Mouse (Mus musculus): ENCODE data around the gene Ccdc142. TPM values are rescaled to one million over a fixed set of nuclear protein-coding genes. Genes with fewer than 3 reads are reported as not detected.

The Ccdc142 gene
- polyA plus RNA-seq, 1 experiment from 2014 or later: 1.7 TPM

DNA sequence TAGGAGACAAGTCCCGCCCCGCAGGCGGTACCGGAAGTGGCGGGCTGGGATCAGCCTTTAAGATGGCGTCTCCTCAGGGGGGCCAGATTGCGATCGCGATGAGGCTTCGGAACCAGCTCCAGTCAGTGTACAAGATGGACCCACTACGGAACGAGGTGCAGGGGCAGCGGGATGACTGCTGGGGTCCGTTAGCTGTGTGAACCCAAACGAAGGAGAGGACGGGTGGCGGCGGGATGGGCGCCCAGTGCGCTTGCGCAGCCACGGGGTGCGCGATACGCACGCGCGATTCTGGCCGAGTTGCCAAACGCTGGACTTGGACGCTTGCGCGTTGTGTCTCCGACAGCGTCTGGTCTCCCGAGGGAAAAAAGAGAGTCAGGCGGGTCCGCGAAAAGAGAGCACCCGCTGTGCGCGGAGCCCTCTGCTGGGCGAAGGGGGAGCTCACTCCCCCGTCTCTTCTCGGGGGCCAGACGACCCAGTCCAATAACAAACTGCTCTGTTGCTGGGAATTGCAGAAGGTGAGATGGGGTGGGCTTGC lies 23.0 kb upstream of the Ccdc142 start:
- peak overlapping the region; percentile 85 for H3K4me3 ChIP-seq (ENCODE audit: low read length)
- peak overlapping the region; percentile 88 for H3K9ac ChIP-seq (ENCODE audit: low read depth, low read length)
- H3K27me3 ChIP-seq (replicated peaks; ENCODE audit: control insufficient read depth, insufficient read depth, low read length): peaks cover 30% of the 10 kb centered on the region
- peaks cover 8% of the 10 kb centered on the region; the same call in 1 of the 2 replicates for H3K4me1 ChIP-seq (ENCODE audit: control insufficient read depth, insufficient read depth, low read length)
- H3K9me3 ChIP-seq (ENCODE audit: control insufficient read depth, low read length): no peaks in the 10 kb centered on the region
- under 1% methylated on average over 46 of the region's 46 CpGs for WGBS
- H3K36me3 ChIP-seq (ENCODE audit: control insufficient read depth, insufficient read depth, low read length): peaks cover 4% of the 10 kb centered on the region
- ATAC-seq: peak; percentile 95
- peak overlapping the region; percentile 78 for H3K27ac ChIP-seq (ENCODE audit: low read length)
- peak overlapping the region; percentile 85 for H3K4me2 ChIP-seq (ENCODE audit: low read depth, low read length)

DNA sequence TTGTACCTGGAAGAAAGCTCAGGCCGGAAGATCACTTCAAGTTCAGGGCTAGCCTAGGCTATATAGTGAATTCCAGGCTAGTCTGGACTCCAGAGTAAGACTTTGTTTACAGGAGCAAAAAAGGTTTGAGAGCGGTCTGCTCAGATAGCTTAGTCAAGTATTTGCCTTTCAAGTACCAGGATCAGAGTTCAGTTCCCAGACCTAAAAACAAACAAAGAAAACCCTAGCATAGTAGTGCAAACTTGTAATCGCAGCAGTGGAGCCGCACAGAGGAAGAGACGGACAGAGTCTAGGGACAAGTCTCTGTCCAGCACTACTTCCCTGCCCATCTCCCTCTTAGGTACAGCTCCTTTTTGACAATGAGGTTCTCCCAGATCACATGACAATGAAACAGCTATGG lies 21.2 kb upstream of the Ccdc142 start:
- H3K27me3 ChIP-seq (replicated peaks; ENCODE audit: control insufficient read depth, insufficient read depth, low read length): peaks cover 33% of the 10 kb centered on the region
- no peak overlapping the region for H3K4me3 ChIP-seq (ENCODE audit: low read length)
- H3K4me2 ChIP-seq (ENCODE audit: low read depth, low read length): no peak overlapping the region
- H3K9ac ChIP-seq (ENCODE audit: low read depth, low read length): no peak overlapping the region
- H3K36me3 ChIP-seq (ENCODE audit: control insufficient read depth, insufficient read depth, low read length): peaks cover 4% of the 10 kb centered on the region
- H3K9me3 ChIP-seq (ENCODE audit: control insufficient read depth, low read length): no peaks in the 10 kb centered on the region
- ATAC-seq: no peak
- H3K4me1 ChIP-seq (ENCODE audit: control insufficient read depth, insufficient read depth, low read length): peaks cover 8% of the 10 kb centered on the region; the same call in 1 of the 2 replicates
- H3K27ac ChIP-seq (ENCODE audit: low read length): no peak overlapping the region
- 89% methylated on average over 5 of the region's 5 CpGs for WGBS

DNA sequence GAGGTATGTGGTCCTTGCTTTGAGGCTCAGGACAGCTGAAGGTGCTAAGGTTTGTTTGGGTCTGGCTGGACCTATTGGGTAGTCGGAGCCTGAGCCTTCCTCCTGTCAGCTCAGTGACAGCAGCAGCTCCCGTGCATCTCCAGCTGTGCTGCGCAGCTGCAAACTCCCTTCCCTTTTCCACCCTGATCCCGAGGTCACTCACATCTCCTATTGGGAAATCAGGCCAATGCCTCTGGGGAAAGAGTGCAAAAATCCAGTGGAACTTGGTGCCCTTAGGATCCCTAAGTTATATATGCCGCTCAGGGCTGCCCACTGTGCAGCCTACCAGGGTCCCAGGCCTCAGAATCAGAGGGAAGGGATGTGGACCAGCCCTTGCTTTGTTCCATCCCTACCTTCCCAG lies 17.9 kb upstream of the Ccdc142 start:
- Histone ChIP-seq H3K9ac (ENCODE audit: low read depth, low read length) (no peak overlapping the region), H3K4me3 (ENCODE audit: low read length) (no peak overlapping the region), H3K4me1 (ENCODE audit: control insufficient read depth, insufficient read depth, low read length) (peaks cover 25% of the 10 kb centered on the region), H3K9me3 (ENCODE audit: control insufficient read depth, low read length) (no peaks in the 10 kb centered on the region), H3K27ac (ENCODE audit: low read length) (no peak overlapping the region), H3K36me3 (ENCODE audit: control insufficient read depth, insufficient read depth, low read length) (peaks cover 4% of the 10 kb centered on the region), H3K27me3 (replicated peaks; ENCODE audit: control insufficient read depth, insufficient read depth, low read length) (peaks cover 58% of the 10 kb centered on the region), H3K4me2 (ENCODE audit: low read depth, low read length) (no peak overlapping the region)
- ATAC-seq: no peak
- WGBS: 35% methylated on average over 5 of the region's 5 CpGs

DNA sequence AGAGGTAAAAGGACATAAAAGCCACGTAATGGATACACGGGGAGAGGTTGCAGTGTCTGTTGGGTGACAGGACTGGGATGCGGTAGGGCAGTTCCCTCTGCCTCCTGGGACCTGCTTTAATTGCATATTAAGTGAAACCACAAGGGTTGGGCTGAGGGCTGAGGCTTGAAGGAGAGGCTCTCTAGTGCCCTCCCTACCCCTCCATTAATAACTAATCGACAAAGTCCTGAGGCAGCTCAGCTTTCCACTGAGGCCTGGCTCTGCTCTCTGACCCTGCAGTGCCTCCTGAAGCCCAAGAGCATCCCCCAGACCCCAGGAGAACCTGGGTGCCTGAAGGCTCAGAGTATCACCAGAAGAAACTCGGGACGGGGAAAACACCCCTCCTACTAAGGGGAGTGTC lies 16.9 kb upstream of the Ccdc142 start:
- H3K9ac ChIP-seq (ENCODE audit: low read depth, low read length): no peak overlapping the region
- H3K9me3 ChIP-seq (ENCODE audit: control insufficient read depth, low read length): no peaks in the 10 kb centered on the region
- H3K4me2 ChIP-seq (ENCODE audit: low read depth, low read length): no peak overlapping the region
- WGBS: 15% methylated on average over 6 of the region's 6 CpGs
- ATAC-seq: no peak
- H3K27me3 ChIP-seq (replicated peaks; ENCODE audit: control insufficient read depth, insufficient read depth, low read length): peaks cover 65% of the 10 kb centered on the region
- no peak overlapping the region for H3K27ac ChIP-seq (ENCODE audit: low read length)
- peaks cover 17% of the 10 kb centered on the region for H3K4me1 ChIP-seq (ENCODE audit: control insufficient read depth, insufficient read depth, low read length)
- H3K4me3 ChIP-seq (ENCODE audit: low read length): no peak overlapping the region
- H3K36me3 ChIP-seq (ENCODE audit: control insufficient read depth, insufficient read depth, low read length): peaks cover 4% of the 10 kb centered on the region

DNA sequence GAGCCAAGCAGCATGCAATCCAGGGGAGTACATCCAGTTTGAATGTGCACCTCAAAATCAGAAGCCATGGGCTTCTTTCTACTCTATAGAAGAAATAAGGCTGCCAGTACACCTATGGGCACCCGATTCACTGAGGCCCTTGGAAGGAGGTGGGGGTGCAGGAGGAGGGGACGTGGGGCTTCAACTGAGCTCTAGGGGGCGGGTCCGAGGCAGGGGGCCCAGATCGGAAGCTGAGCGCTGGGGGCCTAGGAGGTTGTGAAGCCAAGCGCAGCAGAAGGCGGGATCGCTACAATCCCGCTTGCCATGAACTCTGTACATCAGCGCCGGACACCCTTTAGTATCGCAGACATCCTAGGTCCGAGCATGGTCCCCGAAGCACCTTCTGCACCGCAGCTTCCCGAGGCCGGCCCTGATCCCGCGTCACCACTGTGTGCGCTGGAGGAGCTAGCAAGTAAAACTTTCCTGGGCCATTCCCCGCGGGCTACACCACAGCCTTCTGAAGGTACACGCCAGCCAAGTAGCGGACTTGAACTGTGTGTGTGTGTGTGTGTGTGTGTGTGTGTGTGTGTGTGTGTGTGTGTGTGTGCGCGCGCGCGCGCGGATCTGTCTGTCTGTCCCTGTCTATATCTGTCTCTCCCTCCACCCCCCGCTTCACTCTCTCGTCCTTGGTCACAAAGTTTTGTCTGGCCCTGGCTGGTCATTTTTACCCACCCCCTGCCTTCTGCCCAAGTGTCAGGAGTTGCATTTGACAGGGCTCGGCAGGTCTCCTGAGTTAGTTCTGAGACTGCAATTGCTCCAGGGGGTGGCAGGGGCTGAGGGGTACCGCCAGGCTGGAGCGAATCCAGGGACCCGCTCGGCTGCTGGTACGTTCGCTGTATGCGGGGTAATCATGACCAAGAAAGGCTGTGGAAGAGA lies 15.0 kb upstream of the Ccdc142 start, which contains the start of gene Lbx2:
Gene Lbx2 (plus strand): TSS at position 247 of the 915 bp plus-strand sequence.
- H3K27ac ChIP-seq (ENCODE audit: low read length): no peak within 1 kb of the TSS
- whole genome bisulfite sequencing: 4% methylated on average over 42 of the region's 42 CpGs
- H3K4me1 ChIP-seq (ENCODE audit: control insufficient read depth, insufficient read depth, low read length): peaks cover 16% of the 10 kb centered on the region
- no peaks in the 10 kb centered on the region for H3K9me3 ChIP-seq (ENCODE audit: control insufficient read depth, low read length)
- peak within 1 kb of the TSS; percentile 32 for H3K4me3 ChIP-seq (ENCODE audit: low read length)
- peaks cover 4% of the 10 kb centered on the region for H3K36me3 ChIP-seq (ENCODE audit: control insufficient read depth, insufficient read depth, low read length)
- ATAC-seq: no peak
- H3K27me3 ChIP-seq (replicated peaks; ENCODE audit: control insufficient read depth, insufficient read depth, low read length): peaks cover 70% of the 10 kb centered on the region
- H3K9ac ChIP-seq (ENCODE audit: low read depth, low read length): 0 out of 2 replicates have a peak within 1 kb of the TSS, but pooled peaks have one; percentile 23
- H3K4me2 ChIP-seq (ENCODE audit: low read depth, low read length): peak within 1 kb of the TSS; percentile 33

DNA sequence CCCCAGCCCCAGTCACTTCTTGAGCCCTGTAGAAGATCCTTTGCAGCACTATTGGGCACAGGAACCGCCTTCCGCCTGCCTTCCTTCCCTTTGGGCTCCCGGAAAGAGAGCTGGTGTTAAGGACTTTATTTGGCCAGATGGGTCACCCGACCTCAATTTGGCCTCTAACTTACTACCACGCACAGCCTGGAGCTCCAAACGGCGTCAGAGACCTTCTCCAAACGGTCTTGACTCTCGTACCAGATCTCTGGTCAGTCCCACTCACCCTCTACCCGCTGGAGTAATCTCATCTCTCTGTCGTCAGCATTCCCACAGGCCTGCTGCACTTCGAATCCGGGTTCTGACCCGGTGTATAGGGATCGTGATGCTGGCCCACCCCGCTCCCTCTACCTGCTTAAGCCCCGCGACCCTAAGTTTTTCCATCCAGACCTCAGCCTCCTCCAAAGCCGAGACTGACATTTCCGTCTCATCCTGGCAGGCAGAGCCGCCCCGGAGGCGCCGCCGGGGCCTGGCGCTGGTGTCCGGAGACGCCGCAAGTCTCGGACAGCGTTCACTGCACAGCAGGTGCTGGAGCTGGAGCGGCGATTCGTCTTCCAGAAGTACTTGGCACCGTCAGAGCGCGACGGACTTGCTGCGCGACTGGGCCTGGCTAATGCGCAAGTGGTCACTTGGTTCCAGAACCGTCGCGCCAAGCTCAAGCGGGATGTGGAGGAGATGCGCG lies 14.0 kb upstream of the Ccdc142 start:
- WGBS: 3% methylated on average over 47 of the region's 47 CpGs
- Histone ChIP-seq H3K4me3 (ENCODE audit: low read length) (peak overlapping the region; percentile 32), H3K9me3 (ENCODE audit: control insufficient read depth, low read length) (no peaks in the 10 kb centered on the region), H3K9ac (ENCODE audit: low read depth, low read length) (no peak overlapping the region), H3K4me2 (ENCODE audit: low read depth, low read length) (peak overlapping the region; percentile 33), H3K27me3 (replicated peaks; ENCODE audit: control insufficient read depth, insufficient read depth, low read length) (peaks cover 69% of the 10 kb centered on the region), H3K36me3 (ENCODE audit: control insufficient read depth, insufficient read depth, low read length) (no peaks in the 10 kb centered on the region), H3K27ac (ENCODE audit: low read length) (no peak overlapping the region), H3K4me1 (ENCODE audit: control insufficient read depth, insufficient read depth, low read length) (peaks cover 16% of the 10 kb centered on the region)
- no peak for ATAC-seq

DNA sequence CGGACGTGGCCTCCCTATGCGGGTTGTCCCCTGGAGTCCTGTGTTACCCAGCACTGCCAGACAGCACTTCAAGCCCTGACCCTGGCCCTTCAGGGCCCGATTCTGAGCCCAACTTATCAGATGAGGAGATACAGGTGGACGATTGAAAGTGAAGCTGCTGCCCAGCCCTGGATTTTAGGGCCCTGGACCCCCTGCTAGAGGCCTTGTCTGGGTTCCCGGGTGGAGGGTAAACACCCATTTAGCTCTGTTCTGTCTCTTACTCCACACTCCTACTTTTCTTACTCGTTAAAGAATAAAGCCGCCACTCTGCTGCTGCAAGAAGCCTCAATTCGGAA lies 13.5 kb upstream of the Ccdc142 start:
- 14% methylated on average over 9 of the region's 9 CpGs for WGBS
- Histone ChIP-seq H3K4me1 (ENCODE audit: control insufficient read depth, insufficient read depth, low read length) (peaks cover 16% of the 10 kb centered on the region), H3K9ac (ENCODE audit: low read depth, low read length) (no peak overlapping the region), H3K4me2 (ENCODE audit: low read depth, low read length) (peak overlapping the region; percentile 33; the same call in 1 of the 2 replicates), H3K27ac (ENCODE audit: low read length) (no peak overlapping the region), H3K36me3 (ENCODE audit: control insufficient read depth, insufficient read depth, low read length) (no peaks in the 10 kb centered on the region), H3K9me3 (ENCODE audit: control insufficient read depth, low read length) (no peaks in the 10 kb centered on the region), H3K27me3 (replicated peaks; ENCODE audit: control insufficient read depth, insufficient read depth, low read length) (peaks cover 65% of the 10 kb centered on the region), H3K4me3 (ENCODE audit: low read length) (0 out of 2 replicates have a peak overlapping the region, but pooled peaks have one; percentile 32)
- ATAC-seq: no peak

DNA sequence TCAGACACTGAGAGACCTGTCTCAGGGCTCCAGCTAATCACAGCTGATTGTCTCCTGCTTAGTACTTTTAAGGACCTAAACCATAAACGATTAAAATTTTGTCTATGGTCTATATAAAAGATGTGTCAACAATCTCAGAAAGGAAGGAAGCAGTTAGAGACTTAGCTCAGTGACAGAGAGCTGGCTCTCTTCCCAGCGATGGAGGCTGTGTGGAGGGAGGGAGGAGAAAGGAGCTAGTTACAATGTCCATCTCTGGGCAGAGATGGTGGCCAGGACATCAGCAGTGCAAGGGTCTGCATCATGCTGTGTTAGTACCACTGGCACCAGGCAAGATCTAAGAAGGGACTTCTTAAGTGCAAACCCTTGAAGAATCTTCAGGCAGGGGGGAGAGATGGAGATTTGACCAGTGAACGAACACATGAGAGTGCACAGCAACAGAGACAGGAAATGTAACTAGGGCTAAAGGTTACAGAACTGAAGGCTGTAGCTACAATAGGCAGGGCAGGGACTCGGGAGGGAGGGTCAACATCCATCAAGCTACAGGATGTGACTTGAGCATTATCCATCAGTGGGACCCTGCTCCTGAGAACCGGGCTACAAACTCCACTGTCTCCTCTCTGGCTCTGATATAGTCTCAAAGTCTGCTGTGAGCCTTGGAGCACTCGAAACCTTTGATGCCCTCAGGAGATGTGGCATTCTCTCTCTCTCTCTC lies 8.8 kb upstream of the Ccdc142 start:
- H3K9me3 ChIP-seq (ENCODE audit: control insufficient read depth, low read length): no peaks in the 10 kb centered on the region
- no peak overlapping the region for H3K27ac ChIP-seq (ENCODE audit: low read length)

DNA sequence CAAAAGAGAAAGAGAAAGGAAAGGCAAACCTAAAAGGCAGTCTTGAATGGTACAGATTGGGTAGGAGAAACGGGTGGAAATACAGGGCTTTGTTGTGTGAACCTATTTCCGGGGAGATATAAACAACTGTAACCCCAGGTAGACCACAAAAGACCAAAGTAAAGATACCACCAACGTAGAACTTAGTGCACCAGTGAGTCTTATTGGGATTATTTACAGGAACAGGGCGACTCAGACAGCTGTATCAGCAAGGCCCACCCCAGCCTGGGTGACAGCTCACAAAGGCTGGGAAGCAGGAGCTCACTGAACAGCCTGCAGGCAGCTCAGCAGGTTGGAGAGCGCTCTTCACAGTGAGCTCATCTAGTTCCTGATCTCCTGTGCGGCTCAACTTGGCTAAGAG lies 5.4 kb upstream of the Ccdc142 start:
- Histone ChIP-seq H3K27me3 (replicated peaks; ENCODE audit: control insufficient read depth, insufficient read depth, low read length) (no peaks in the 10 kb centered on the region), H3K4me2 (ENCODE audit: low read depth, low read length) (no peak overlapping the region), H3K27ac (ENCODE audit: low read length) (no peak overlapping the region), H3K36me3 (ENCODE audit: control insufficient read depth, insufficient read depth, low read length) (no peaks in the 10 kb centered on the region), H3K9me3 (ENCODE audit: control insufficient read depth, low read length) (no peaks in the 10 kb centered on the region), H3K4me3 (ENCODE audit: low read length) (no peak overlapping the region), H3K4me1 (ENCODE audit: control insufficient read depth, insufficient read depth, low read length) (0 out of 2 replicates have a peak, but pooled peaks cover 3% of the 10 kb centered on the region), H3K9ac (ENCODE audit: low read depth, low read length) (no peak overlapping the region)
- 51% methylated on average over 6 of the region's 6 CpGs for WGBS
- ATAC-seq: no peak

More for the DNA sequence above, 8.8 kb upstream of the Ccdc142 start:
- H3K4me3 ChIP-seq (ENCODE audit: low read length): no peak overlapping the region
- no peak for ATAC-seq
- H3K27me3 ChIP-seq (replicated peaks; ENCODE audit: control insufficient read depth, insufficient read depth, low read length): peaks cover 21% of the 10 kb centered on the region
- no peak overlapping the region for H3K4me2 ChIP-seq (ENCODE audit: low read depth, low read length)
- no peak overlapping the region for H3K9ac ChIP-seq (ENCODE audit: low read depth, low read length)
- no peaks in the 10 kb centered on the region for H3K36me3 ChIP-seq (ENCODE audit: control insufficient read depth, insufficient read depth, low read length)
- H3K4me1 ChIP-seq (ENCODE audit: control insufficient read depth, insufficient read depth, low read length): peaks cover 4% of the 10 kb centered on the region
- 33% methylated on average over 6 of the region's 6 CpGs for WGBS
